Mouse (Mus musculus): ENCODE results near the gene Itgb2l.

The Itgb2l gene

GRCm38 (mm10) chr16:96426671-96427070 is 16.7 kb downstream of the Itgb2l start:
- DNase-seq = no peak

DNA sequence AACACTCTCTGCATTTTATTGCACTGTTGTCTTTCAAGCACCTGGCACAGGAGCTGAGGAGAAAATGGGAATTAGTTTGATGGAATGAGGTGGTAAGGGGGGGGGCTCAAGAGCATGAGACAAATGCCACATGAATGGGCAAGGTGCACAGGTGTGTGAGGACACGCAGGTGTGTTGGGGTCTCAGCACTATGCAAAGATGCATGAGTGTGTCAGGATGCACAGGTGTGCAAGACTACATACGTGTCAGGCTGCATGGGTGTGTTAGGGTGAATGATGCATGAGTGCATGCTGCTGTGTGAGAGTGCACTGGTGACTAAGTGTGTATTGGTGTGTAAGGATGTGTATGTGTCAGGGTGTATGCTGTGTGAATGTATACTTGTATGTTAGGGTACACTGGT is 18.4 kb downstream of the Itgb2l start:
- no peak for DNase-seq

- DNase-seq = peak; percentile 30 to 61
These were observed 35.4 kb downstream of the Itgb2l start for GRCm38 (mm10) chr16:96408064-96408465.

GRCm38 (mm10) chr16:96406312-96406711 is 37.1 kb downstream of the Itgb2l start:
- DNase-seq = no peak

GRCm38 (mm10) chr16:96402294-96402693 is 41.1 kb downstream of the Itgb2l start:
- no peak for DNase-seq

DNA sequence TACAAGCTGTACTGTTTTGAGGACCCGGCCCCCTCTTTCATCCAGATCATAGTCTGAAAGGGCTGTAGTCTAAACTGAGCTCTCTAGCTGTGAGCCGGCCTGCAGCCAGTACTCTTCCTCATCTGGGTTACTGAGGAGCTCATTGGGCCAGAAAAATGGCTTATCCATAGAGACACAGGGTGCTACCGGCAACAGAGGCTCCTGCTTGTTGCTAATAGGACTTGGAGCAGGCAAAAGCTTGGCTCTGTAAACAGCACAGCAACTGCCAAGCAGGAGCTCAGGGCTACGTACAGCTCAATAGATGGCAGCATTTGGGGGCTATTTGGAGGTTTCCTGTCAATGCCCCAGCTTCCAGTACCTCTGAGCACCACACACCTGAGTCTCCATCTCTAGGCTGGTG is 43.4 kb downstream of the Itgb2l start:
- peak; percentile 29 to 30 for DNase-seq

- no peak for DNase-seq
These were observed 44.6 kb downstream of the Itgb2l start for GRCm38 (mm10) chr16:96398806-96399205.

GRCm38 (mm10) chr16:96396013-96396650 is 47.3 kb downstream of the Itgb2l start:
- DNase-seq = no peak

- DNase-seq = no peak
These were observed 47.9 kb downstream of the Itgb2l start for GRCm38 (mm10) chr16:96395516-96395915.

DNA sequence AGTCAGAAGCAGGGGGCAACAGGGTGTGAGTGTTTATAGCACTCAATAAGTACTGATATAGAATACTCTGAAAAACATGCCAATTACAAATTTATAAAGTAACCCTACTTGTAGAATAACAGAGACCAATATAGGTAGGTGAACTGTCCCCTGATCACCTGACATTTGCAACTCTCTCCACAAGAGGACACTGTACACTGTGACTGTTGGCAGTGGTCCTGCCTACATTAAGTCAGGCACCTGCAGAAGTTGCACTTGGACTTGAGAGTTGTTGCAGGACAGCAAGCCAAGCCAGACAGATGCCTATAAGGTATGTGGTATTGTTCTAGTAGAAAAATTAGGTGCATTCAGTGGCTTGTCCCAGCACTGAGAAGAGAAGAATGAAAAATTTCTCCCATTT is 52.3 kb downstream of the Itgb2l start:
- peak; percentile 42 to 43 for DNase-seq

GRCm38 (mm10) chr16:96388481-96388880 is 54.9 kb downstream of the Itgb2l start:
- DNase-seq = no peak

DNA sequence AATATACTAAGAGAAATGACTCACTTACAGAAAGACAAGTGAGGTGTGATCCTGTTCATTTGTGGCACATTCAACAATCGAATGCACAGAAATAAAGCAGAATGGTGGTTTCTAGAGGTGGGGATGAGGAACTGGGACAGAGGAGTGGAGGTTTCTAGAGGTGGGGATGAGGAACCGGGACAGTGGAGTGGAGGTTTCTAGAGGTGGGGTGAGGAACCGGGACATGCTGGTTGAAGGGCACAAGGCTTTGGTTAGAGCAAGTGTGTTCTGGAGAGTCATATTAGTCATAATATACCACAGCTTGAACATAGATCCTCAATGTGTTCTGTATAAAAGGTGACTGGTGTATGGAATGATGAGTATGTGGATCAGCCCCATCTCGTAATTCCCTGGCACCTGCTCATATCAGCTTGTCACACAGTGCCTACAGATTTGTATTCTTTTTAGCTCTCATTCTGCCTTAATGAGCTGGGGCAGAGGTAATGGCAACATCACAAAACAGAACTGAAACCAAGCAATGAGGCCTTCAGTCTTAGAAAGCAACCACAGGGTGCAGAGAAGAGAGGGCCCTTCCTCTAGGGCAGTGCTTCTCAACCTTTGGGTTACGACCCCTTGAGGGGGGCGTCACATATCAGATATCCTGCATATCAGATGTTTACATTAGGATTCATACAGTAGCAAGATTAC is 55.6 kb downstream of the Itgb2l start:
- DNase-seq = no peak

DNA sequence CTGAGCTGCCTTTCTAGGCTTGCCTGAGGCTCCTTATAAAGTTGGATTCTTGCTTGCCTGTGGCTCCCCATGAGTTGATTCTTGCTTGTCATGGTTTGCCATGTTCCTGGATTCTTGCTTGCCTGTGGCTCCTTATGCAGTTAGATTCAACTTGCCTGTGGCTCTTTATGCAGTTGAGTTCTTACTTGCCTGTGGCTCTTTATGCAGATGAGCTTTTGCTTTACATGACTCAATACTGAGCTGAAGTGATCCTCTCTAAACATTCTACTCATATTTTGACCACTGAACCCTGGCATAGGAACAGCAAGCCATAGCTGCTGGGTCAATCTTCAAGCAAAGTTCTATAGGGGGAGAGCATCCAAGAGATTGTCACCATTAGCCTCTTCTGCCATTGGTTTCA is 58.7 kb downstream of the Itgb2l start:
- DNase-seq = no peak

- no peak for DNase-seq
These were observed 60.8 kb downstream of the Itgb2l start for GRCm38 (mm10) chr16:96382496-96383181.

DNA sequence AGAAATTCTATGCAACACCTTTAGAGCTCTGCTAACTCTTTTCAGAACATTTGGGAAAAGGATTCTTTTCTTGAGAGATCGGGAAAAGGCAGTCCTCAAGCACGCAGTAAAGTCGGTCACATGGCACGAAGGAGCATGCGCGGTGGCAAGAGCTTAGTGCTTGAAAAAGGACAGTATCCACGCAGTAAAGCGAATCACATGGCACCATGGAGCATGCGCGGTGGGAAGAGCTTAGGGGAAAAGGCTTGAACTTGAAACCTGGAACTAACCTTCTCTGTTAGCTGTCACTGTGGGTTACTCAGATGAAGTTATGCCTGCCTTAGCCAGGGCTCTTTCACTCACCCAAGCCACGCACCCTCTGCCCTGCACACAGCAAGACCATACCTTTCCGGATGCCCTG is 62.0 kb downstream of the Itgb2l start:
- DNase-seq = no peak

DNA sequence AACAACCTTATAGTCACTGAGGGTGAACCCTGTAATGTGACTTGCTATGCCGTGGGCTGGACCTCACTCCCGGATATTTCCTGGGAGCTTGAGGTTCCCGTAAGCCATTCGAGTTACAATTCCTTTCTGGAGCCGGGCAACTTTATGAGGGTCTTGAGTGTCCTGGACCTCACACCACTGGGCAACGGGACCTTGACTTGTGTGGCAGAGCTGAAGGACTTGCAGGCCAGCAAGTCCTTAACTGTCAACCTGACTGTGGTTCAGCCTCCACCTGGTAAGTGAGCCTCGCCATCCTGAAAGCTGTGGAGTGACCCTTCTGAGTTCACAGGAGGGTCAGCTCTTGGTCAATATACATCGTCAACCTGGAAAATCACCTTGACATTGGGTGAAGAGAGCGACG is 65.3 kb downstream of the Itgb2l start:
- DNase-seq = no peak

DNA sequence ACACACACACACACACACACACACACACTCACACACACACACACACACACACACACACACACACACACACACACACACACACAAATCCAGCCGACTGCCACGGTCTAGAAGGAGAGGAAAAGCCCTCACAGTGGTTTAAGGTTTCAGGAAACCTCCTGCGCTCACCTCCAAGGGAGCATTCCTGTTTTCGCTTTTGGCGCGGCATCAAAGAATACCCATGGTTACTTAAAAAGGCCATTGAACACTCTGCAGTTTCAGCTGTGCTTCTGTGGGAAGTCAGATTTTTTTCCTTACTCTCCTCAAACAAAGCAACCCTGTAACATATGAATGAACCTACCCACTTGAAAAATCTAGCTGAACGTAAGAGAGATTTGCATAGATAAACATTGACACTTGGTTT is 67.1 kb downstream of the Itgb2l start:
- DNase-seq = peak in 1 of 2 experiments; percentile 29

- no peak for DNase-seq
These were observed 67.9 kb downstream of the Itgb2l start for GRCm38 (mm10) chr16:96375538-96375937.

- DNase-seq = no peak
These were observed 70.7 kb downstream of the Itgb2l start for GRCm38 (mm10) chr16:96372752-96373118.

Data from cerebellum, postnatal 10 days (tissue).